Mouse (Mus musculus) right cerebral cortex, adult 2 months (tissue): ENCODE measurements at regions not wholly inside any gene's neighbourhood (a gene's known extent, or its start where the extent isn't known, plus 50 kb on each side); places are given as distances from the start of the nearest gene placed in this dataset.

Experiments
- DNase-seq, 2 experiments: peaks; one replicate each; pipeline ENCODE4 v3.0.0; 2021 to 2022; ENCODE audit warnings: low spot score in 2 of 2

DNA sequence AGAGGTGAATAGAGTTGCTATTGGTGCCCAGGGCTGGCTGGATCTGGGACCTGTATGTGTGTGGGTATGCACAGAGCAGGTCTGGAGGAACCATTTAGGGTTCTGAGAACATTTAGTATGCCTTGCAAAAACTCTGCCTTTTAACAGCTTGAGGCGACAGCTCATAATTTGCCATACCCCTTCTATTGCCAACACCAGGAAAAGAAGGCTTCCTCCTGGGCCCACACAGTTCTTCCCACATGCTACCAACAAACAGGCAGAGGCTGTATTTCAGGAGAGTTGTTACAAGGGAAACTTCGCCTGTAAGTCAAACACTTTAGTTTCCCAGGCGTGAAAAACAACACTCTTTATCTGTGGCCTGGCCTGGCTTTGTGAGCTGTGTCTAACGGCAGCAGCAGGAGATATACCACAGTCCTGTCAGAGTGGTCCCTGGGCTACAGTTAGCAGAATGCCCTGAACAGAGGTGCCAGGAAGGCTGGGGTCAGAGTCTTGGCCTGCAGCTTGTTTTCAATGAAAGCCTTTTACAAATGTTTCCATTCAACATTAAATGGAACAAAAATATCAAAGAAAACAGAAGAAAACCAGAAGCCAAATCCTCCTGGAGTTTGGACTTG, 225.4 kb downstream of the Dhx35 start:
- DNase-seq = peak; percentile 60 to 61

DNA sequence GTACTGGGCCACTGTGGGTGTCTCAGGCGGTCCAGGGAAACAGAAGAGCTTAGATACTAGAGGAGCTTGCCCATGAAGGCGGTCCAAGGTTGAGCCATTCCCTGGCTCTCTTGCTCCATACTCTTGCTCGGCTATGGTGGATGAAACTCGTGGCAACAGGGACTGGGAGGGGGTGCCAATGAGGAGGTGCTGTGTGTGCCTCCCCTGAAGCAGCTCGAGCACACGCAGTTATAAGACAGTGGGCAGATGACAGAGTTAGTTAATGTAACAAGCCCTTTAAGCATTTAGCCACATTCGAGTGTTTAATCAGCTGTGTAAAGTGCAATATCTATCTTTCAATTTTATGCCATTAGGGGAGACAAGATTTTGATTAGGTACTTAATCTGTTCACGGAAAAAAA, 237.5 kb downstream of the Dhx35 start:
- DNase-seq = no peak

- DNase-seq = no peak
These were observed 245.3 kb downstream of the Dhx35 start for GRCm38 (mm10) chr2:159039916-159040315.

DNA sequence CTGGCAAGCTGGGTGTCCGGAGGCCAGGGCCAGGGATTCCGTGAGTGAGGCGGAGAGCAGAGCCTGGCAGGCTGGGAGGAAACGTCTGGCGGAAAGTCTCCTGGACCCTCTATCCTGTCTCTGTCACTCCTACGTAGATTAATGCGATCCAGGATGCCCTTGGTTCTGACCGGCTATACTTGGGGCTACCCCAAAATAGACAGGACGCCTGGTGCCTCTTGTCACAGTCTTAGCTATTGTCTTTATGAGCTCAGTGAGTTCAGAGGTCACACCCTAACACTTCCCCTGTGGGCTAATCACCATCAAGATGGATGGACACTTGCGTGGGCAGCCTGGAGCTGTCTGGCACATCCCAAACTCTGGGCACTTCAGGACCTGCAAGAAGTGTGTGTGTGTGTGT, 258.9 kb downstream of the Dhx35 start:
- no peak for DNase-seq

GRCm38 (mm10) chr2:159053936-159054335, 259.3 kb downstream of the Dhx35 start:
- peak; percentile 67 to 80 for DNase-seq

DNA sequence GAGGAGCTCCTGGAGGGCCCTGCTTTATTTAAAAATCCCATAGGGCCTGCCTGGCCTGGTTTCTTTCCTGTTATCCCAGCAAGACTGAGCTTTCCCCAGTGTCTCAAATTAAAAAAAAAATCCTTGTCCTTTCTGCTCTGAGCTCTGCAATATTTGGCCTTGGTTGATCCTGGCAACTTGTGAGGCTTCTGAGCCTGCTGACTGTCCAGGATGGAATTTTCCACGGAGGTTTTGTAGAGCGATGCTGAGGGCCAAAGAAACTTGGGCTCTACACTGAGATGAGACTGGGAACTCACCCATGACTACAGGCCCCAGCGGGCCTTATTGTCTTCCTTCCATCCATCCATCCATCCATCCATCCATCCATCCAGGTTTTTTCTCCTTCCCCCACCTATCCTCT, 259.8 kb downstream of the Dhx35 start:
- DNase-seq = no peak

GRCm38 (mm10) chr2:159055780-159056179, 261.2 kb downstream of the Dhx35 start:
- DNase-seq = no peak

DNA sequence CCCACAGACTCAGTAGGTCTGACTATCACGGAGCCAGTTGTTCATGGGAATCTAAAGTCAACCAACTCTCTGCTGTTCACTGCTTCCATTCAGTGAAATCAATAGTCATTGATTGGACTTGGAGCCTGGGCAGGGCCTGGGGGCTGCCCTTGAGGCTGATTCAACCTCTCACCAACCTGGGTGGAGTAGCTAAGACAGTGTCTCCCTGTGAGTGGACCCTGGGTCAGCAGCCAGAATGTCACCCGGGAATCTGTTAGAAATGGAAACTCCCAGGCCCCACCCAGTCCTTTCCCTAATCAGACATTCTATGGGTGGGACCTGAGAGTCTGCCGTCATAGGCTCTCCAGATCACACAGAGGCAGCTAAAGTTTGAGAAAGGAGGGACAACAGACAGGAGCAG, 262.4 kb downstream of the Dhx35 start:
- DNase-seq = no peak

- DNase-seq = no peak
These were observed 262.9 kb downstream of the Dhx35 start for GRCm38 (mm10) chr2:159057506-159057905.

DNA sequence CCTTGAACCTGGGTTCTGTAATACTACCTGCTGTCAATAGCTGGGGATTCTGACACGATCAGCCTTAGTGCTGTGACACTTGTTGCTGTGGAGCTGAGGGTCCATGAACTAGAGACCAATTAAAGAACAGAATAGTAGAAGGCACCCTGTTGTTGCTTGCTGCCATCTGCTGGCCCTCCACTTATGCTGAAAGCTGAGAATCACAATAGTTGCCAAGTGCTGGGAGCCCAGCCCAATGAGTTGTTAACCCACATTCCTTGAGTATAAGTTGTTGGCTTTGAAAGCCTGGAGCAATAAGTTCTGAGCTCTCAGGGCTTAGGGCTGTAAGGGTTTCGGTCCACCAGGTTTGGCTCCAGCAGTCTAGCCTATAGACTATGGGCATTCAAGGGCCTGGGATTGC, 267.7 kb downstream of the Dhx35 start:
- DNase-seq = peak; percentile 13 to 21

GRCm38 (mm10) chr2:159062666-159063065, 268.1 kb downstream of the Dhx35 start:
- DNase-seq = no peak

- no peak for DNase-seq
These were observed 269.9 kb downstream of the Dhx35 start for GRCm38 (mm10) chr2:159064403-159064970.

DNA sequence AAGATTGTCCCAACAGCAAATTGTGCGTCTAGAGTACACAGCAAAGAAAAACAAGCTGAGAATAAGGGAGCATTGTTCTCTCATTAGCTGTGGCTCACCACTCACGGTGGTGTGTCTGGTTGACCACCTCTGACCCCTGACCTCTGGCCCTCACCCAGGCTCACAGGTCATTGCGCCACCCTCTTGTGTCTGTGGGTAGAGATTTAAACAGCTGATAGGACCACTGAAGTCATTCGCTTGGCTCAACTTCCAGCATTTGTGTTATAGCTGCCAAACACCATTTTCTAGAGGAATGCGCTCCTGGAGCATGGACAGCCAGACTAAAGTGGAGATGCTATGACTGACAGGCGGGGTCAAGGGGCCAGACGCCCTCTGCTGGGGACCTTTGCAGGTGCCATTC, 272.9 kb downstream of the Dhx35 start:
- DNase-seq = no peak

DNA sequence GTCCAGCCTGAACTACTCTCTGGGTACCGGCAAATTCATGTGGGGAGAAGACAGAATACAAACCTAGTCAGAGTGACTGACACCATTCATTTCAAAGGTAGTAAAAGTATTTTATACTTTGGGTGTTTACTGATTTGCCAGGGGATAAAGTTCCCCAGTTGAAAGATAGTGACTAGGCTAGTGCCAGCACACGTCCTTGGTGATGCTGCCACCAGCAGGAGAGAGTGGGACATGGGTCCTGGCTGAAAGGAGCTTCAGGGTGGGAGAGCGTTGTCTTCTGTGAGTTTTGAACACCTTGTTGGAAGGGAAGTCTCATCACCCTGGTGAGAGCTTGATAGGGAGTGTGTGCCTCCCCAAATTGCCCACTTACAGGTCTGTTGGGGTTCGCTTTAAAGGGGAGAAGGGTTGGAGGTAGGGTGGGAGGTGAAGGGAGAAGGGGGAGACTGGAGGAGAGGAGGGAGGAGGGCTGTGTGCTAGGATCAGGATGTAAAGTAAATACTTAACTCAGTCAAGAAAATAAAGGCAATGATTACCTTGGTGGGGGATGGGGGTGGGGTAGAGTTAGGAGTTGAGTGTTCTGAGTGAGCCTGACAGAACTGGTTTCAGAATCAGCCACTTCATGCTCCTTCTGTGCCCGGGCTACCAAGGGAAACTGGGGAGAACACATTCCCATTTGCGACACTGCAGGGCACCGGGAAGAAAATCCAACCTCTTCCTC, 273.9 kb downstream of the Dhx35 start:
- no peak for DNase-seq

- peak; percentile 21 to 40 for DNase-seq
These were observed 274.6 kb downstream of the Dhx35 start for GRCm38 (mm10) chr2:159069180-159069579.

- no peak for DNase-seq
These were observed 278.5 kb downstream of the Dhx35 start for GRCm38 (mm10) chr2:159072997-159073690.

DNA sequence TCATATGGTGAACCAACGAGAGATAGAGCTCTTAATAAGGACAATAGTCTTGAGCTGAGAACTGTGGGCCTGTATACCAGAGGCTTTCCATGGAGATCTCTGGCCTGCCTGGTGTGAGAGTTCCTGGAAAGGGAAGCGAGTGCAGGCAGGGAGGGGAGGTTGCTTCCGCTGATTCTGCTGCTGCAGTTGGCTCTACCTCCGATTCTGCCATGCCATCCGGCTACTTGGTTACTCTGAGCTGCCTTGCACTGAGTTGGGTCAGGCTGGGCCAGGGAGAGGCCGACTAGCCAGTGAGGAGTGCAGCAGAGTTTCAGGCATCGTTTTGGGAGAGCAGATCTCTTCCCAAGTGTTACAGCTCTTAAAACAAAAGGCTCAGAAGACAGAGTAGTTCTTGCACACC, 285.2 kb downstream of the Dhx35 start:
- no peak for DNase-seq

DNA sequence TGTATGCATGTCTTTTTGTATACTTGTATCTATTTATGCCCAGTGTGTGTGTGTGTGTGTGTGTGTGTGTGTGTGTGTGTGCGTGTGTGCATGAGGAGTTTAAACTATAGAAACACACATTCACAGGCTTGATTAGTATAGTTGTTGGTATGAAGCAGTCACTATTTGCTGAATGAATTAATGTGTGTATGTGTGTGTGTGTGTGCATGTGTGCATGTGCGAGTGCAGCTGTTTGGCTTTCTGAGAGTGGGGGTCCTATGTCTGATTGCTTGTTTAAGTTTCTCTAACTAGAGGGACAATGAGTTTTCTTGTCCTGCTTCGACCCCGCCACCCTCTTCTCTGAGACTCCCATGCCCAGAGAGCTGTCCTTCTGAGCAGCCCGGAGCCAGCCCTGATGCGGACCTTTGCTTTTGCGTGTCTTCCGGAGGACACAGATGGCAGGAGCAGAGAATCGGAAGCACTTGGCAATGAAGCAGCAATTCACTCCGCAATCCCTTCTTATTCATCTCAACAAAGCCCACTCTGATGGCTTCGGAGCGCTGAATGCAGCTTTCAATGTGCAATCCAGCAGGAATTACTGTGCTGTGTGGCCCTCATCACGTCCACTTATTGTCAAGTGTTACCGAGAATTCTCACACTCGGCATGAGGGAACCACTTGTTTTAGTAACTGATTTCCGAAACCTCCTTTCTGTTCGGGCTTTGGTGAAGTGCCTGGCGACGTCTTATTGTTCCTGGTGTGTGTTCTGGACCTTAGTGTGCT, 286.4 kb downstream of the Dhx35 start:
- DNase-seq = peak; percentile 21 to 34

GRCm38 (mm10) chr2:159086836-159087235, 292.2 kb downstream of the Dhx35 start:
- DNase-seq = no peak

GRCm38 (mm10) chr2:159088196-159088595, 293.6 kb downstream of the Dhx35 start:
- no peak for DNase-seq

DNA sequence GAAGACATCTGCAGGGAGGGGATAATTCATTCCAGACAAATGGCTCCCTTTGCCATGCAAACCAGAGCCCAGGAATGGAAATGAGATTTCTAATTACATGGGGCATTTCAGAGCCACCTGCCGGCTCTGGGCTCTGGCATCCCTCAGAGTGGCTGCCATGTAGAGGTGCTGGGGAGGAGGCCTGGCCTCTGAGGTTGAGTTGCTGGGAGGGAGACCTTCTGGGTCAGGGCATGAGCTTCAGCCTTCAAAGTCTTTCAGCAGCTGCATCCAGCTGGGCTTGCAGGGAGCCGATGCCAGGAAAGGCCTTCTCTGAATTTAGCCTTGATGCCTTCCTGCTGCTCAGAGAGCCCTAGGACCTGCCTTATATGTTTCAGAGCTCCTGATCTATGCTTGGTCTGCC, 302.1 kb downstream of the Dhx35 start:
- no peak for DNase-seq

DNA sequence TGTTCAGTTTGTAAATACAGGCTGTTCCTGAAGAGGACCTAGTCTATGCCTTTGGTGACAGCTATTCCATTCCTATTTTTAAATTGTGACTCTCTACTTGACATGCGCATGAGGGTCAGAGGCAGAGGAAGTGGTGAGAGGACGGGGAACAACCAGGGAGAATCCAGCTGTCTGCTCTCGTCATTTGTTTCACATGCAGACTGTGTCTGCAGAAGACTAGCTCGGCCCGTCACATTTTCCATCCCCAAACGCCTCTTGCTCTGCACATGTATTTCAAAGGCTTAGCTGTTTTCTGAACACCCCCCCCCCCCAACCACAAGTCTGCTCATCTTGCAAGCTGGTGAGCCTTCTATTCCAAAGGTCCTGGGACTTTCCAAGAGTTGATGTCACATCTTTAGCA, 339.4 kb downstream of the Dhx35 start:
- no peak for DNase-seq
